Mouse (Mus musculus): ENCODE results near the gene Adgrv1. TPM values are rescaled to one million over a fixed set of nuclear protein-coding genes. Genes with fewer than 3 reads are reported as not detected.
A peak's percentile ranks its signal among the peaks of the same experiment; 100 is the strongest.

The Adgrv1 gene
- total RNA-seq, 4 experiments from 2014 or later: 0.05 to 0.38 (median 0.30) TPM

DNA sequence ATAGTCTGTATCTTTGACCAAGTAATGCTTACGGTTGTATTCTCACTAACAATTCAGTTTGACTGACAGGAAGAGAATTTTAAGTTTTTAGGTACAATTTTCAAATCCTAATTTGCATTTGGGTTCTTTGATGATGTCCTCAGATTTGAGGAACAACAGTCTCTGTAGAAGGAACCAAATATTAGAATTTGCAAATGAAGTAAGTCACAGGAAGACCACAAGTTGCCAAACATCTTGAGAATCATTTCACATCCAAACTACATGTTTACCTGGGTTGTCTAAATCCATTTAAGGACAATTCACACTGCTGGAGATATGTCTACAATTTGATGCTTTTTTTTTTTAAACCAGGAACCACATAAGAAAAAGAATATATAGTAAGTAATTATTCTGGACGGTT lies 391.8 kb downstream of the Adgrv1 start:
- DNase-seq (ENCODE audit: low spot score): no peak

DNA sequence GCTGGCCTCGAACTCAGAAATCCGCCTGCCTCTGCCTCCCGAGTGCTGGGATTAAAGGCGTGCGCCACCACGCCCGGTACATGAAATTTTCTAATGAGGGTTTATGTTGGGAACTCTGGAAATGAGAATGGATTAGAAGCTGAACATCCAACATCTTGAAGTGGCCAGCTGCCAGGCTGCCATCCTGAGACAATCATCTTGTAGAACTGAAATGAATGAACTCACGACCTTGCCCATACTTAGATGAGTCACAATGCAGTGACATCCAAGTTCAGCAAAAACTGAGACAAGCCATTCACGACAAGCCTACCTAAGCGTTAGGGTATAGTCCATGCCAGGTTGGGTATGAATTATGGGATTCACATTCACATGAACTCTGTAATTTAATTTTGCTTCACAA lies 393.1 kb downstream of the Adgrv1 start:
- no peak for DNase-seq (ENCODE audit: low spot score)

DNA sequence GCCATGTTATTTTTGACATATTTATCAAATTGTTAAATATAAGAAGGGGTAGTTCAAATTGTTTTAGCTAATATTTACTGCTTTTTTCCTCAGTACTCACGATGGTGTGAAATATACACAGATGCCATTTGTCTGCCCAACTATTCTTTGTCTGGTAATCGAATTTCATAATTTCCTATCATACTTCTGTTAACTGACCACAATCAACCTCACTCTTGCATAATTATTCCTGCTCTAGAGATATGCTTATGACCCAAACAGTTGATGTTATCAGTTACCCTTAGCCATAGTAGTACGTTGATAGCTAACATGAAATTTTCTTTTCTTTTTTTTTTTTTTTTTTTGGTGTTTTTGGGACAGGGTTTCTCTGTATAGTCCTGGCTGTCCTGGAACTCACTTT lies 393.5 kb downstream of the Adgrv1 start:
- no peak for DNase-seq (ENCODE audit: low spot score)

DNA sequence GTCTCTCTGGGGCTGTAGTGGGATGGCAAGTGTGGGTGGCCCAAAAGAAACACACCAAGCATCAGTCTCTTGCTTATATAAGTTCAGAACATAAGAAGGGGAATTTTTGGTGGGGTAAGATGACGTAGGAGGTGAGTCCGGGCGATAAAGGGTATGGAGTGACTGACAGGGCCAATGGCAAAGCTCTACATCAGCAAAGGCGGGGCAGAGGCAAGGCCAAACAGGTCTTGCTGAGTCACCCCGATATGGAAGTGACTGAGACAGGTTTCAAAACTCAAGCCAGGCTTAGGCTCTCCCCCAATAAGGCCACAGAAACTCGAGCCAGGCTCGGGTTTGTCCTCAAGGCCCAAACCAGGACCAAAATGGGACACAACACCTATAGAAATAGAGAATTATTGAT lies 394.1 kb downstream of the Adgrv1 start:
- DNase-seq (ENCODE audit: low spot score): no peak

DNA sequence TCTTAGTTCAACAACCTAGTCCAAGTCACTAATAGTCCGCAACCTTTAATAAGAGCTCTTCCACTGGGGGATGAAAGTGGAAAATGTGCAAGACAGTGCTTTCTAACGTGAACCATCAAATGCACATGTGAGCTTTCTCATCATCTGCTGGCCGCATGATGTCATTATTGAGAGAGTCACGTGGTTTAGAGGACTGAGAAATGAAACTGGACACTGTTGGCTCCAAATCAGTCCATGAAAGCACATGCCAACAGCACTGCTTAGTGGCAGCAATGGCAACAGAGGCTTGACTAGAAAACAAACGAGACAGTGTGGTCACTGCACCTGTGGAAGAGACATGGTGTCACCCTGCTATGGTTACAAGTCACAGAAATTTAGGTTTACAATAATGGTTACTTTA lies 395.0 kb downstream of the Adgrv1 start:
- no peak for DNase-seq (ENCODE audit: low spot score)

DNA sequence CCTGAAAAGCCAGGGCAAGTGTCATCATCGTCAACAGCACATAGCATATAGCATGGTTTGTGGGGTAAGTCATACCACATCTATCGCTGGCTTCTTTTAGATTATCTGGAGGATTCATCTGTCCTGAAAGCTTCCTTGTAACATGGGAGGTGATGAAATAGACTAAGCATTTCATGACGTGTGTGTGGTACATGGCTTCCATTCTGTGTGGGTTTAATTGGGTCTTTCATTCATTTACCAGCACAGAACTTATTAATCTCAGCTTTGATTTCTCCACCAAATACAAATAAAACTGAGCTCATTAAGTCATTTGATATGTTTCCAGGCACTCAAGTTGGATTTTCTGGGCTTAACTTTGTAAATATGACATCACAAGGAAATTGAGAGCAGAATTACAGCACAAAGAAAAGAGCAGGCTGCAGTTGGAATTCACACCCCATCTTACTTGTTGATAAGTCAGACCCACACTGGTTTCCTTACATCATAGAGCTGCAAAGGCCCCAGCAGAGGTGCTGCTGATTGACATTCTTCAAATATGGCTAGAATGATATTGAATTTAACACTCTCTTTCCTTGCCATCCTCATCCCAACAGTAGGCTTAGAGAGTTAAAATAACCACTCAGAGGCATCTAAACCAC lies 396.1 kb downstream of the Adgrv1 start:
- no peak for DNase-seq (ENCODE audit: low spot score)

DNA sequence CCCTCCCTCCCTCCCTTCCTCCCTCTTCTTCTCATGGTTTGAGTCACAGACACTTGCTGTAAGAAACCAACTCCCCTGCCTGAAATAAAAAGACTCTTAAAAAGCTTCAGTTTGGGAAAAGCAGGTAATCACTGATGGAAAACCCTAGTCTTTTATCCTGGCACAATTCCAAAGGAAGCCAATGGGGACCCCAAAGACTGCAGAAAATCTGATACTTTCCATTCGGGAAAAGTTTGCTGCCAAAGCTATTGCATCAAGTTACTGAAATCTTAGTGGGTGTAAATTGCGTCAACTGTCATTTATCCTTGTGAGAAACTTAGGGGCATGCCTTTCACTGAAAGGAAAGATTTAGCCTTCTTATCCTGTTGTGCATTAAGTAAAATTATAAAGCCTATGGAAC lies 398.9 kb downstream of the Adgrv1 start:
- DNase-seq (ENCODE audit: low spot score): no peak

DNA sequence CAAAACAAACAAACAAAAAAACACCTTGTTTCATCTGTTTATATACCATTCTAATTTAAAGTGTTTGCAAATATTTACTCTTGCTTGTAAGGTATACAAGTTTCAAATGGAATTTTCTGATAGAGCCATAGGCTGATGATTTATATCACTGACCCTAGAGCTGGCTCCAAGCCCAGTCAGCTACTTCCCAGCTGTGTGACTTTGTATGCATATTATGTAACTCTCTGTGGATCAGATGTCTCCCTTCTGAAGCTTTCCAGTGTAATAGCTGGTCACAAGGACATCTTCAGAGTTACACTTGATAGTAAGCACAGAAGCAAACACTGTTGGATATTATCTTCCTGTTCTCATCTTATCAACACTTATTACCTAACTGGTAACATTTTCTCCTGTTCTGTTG lies 400.1 kb downstream of the Adgrv1 start:
- no peak for DNase-seq (ENCODE audit: low spot score)

DNA sequence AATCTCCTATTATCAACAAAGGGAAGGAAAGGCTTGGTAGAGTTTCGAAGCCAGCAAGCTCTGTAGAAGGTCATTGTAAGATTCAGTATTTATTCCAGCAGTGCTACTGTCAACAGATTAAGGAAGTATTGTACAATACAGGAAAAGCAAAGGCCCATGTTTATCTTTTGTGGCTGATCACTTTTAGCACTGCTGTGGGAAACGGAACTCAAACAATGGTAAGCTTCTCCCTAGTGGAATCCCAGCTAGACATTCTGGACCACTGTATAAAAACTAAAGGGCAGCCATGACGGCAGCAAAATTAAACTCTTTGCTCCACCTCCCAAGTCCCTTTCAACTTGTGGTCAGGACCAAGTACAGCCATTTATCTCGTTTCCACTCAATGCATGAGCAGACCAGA lies 402.8 kb downstream of the Adgrv1 start:
- DNase-seq (ENCODE audit: low spot score): peak; percentile 29

DNA sequence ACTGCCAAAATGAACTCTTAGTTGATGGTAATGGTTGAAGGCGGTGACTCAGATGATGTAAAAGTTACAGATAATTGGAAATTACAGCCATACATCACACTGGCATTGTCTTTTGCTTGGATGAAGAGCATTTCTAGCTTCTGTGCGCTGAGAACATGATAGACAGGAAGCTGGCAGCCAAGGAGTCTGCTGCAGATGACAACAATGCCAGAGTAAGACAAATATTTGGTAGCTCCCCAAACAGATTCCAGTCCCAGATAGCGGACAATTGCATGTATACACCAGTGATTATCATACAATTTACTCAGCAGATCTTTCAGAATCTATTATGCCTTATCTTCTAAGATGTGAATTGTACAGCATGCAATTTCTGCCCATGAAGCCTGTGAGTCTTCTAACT lies 409.2 kb downstream of the Adgrv1 start:
- no peak for DNase-seq (ENCODE audit: low spot score)

DNA sequence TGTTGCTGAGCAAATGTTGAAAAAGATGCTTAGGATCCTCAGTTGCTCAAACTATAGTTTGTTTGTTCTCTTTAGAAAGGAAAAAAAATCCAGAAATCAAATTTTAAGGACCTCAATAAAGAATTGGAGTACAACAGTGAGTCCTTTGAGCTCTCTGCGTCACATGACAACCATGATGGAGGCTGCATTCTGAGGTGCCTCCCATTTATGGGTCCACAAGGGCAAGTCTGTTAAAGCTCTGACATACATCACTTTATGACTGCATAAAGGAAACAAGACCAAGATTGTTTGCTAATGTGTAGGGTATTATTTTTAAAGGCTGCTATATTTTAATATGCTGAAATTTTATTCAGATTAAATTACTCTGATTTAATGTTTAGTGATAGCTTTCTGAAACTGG lies 410.6 kb downstream of the Adgrv1 start:
- no peak for DNase-seq (ENCODE audit: low spot score)

DNA sequence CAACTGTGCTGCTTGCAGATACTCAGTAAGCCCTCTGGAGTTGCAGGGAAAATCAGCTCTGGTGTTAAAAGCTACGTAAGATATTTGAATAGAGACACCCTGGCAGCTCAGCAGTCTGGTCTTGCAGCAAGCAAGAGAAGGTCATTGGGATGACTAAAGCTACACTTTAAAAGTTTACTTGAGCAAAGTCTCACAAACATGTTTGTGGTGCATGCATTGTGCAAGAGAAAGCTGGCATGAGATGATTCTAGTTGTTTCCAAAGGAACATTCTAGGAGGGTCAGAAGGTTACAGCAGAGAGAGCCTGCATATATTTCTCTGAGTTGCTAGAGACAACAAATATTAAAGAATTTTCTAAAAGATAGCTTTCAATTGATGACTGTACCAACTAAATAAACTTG lies 421.5 kb downstream of the Adgrv1 start:
- no peak for DNase-seq (ENCODE audit: low spot score)

DNA sequence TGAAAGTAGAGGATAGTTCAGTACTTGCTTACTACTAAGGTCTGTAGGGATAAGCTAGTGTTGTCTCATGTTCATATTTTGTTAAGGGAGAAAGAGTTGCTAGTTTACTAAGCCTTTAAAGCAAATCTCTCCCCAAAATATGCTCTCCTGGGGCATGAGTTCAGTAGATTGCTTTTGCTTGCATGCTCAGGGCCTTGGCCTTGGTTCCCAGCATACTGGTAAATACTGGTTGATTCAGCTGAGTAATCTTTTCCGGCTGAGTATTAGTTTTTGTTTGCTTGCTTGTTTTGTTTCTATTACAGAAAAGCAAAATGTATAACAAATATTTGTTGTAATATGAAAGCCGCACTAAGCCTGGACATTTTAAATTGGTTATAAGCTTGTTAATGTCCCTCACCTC lies 422.4 kb downstream of the Adgrv1 start:
- DNase-seq (ENCODE audit: low spot score): no peak

DNA sequence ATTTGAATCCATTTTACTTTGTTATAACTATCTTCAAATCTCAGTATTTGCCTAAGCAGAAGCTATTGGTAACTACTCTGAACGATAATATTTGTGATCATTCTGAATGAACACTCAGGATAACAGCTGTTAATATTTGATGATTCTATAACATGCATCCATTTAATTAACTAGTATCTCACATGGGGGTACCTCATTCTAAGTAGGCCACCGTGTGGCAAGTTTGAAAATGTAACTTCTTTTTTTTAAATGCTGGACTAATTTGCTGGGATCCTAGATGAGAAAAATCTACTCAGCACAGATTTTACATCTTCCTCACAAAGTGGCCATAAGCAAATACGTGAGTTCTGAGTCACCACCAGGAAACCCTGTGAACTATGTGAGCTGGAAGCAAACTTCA lies 423.1 kb downstream of the Adgrv1 start:
- no peak for DNase-seq (ENCODE audit: low spot score)

DNA sequence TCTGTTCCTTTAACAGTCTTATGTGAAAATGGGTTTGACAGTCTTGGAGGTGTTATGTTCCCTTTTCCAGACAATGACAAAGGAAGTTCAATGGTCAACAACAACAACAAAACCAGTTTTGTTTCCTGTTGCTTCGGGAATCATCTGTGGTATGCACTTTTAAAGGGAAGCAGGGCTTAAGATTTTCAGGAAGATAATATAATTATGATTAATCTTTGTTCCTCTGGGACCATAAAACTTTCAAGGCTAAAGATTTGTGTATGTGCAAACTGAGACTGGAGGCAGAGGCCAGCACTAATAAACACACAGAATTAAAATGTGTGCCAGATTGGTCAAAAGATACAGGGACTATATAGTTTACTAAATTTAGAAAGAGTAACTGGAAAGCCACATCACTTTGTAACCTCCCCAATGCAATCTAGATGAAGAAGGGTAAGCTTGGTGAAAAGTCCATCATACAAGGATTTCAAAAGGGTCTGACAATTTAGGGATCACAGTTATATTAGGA lies 424.8 kb downstream of the Adgrv1 start:
- DNase-seq (ENCODE audit: low spot score): no peak

DNA sequence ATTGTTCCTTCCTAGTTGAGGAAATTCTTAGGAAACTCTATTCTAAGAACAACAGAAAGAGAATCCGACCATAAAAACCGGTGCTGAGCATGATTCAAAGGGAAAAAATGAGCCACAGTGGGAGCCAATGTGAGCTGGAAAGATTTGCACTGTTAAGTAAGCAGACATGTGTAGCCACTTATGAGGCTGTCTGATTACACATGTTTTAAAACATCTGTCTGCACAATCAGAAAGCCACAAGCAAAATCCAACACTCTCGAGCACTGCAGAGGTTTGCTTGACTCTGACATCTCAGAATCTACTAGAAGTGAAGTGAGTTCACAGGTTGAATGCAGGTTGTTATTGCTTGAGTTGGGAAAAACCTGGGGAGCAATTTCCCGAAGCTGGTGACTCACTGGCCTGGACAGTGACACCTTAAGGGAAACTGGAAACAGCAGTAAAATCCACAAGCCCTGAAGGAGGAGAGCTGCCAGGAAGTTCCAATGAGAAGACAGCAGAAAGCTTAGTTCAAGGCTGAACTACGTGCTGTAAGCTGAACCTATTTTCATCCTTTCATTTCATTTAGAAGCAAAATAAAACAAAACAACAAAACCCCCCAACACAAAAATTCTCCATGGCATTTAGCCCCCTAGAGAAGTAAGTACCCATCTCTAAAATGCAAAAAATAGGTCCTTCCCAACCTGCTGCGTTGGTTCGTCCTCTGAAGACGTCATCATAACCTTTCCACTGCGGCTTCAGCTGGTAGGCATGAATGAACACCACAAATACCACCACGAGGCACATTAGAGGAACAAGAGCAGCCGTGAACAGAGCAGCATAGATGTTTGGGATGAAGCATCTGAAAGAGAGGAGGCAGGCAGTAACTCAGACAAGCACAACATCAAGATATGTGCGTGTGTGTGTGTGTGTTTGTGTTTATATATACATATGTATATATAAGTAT lies 450.7 kb downstream of the Adgrv1 start:
- DNase-seq (ENCODE audit: low spot score): peak; percentile 34

DNA sequence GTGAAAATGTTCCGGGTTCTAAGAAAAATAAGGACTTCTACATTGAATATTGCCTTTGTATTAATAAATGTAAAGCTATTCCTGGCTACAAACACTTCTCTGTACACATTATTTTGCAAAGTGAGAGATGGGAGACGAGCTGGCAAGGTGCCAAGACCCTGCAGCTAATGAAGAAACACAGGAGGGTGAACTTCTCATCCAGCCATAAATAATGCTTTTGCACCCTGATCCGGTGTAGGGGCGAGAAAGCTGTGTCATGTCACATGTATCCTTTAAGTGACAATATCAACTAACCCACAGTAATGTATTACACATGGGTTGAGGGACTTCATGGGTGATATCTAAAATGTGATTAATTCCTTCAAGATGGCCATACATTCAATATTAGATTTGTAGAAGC lies 451.5 kb downstream of the Adgrv1 start:
- no peak for DNase-seq (ENCODE audit: low spot score)

DNA sequence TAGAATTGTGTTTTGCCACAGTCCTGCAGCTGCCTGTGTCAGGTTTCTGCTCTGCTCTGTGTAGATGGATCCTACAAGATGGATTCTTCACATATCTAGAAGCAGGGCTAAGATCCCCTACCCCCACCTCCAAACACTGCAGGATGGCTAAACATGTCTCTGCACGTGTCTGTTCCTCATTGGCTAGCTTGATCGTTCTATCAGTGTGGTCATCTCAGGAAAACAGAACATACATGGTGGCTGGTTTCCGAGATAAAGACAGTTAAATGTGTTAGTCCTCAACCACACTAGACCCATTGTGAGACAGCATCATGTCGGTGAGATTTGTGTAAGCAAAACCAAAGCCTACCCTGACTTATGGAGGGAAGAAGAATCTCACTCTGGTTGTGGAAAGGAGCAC lies 456.1 kb downstream of the Adgrv1 start:
- no peak for DNase-seq (ENCODE audit: low spot score)

DNA sequence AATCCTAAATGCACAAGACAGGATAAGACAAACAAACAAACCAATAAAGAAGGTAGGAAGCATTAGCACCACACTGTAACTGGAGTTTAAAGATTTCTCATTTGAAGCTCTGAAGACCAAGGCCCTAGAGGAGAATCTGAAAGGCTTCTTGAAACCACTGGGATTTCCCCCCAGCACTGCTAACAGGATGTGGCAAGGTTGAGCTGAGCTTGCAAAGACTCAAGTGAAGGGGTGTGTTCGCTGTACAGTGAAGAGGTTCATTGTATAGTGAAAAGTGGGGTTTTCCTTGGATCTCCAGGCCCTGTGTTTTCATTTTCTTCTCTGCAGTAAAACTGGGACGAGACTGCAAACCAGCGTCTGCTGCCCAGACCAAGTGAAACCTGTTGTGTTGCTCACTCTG lies 456.9 kb downstream of the Adgrv1 start:
- DNase-seq (ENCODE audit: low spot score): no peak

DNA sequence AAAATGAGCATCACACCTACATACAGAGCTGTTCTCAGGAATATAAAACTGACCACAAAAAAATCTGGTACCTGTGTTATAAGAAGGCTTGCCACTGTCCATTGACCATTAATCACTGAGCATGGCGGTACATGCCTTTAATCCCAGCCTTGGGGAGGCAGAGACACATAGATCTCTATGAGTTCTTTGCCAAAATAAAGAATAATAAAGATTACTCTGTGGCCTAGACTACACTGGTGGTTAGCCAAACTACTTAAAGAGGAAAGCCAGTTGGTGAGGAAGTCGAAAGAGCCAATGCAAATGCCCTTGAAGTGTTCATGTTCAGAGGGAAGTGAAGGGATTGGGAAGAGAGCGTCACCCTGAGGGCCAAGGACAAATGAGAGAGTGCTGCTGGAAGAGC lies 461.8 kb downstream of the Adgrv1 start:
- DNase-seq (ENCODE audit: low spot score): no peak

DNA sequence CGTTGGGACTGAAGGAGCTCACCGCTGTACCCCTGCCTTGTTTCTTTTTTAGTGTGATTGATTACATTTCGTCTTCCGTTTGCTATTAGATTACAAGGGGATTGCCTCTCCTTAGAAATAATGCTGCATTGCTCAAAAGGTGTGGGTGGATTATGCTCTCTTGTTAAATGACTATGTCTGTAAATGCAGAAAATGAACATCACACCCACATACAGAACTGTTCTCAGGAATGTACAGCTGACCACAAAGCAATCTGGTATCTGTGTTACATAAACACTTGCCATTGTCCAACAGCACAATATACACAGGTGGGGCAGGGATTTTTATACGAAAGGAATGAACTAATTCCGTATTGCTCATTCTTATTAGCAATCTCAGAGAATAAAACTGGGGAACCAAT lies 465.5 kb downstream of the Adgrv1 start:
- no peak for DNase-seq (ENCODE audit: low spot score)

DNA sequence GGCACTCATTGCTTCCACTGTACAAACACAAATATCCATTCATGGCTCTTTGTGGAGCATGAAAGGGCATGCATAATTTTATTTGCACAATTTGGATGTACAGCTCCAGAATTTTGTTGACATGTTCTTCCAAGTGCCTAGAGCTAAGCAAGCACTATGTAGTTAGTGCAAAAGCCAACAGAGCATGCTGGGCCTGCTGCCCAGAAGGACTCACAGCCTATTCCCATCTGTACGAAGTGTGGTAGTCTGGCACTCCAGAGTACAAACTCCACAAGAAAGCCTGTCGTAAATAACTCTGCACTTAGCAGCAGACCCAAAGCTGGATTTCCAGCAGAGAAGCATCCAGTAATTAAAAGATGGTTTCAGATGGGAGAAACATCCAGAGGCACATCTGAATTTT lies 473.1 kb downstream of the Adgrv1 start:
- no peak for DNase-seq (ENCODE audit: low spot score)

DNA sequence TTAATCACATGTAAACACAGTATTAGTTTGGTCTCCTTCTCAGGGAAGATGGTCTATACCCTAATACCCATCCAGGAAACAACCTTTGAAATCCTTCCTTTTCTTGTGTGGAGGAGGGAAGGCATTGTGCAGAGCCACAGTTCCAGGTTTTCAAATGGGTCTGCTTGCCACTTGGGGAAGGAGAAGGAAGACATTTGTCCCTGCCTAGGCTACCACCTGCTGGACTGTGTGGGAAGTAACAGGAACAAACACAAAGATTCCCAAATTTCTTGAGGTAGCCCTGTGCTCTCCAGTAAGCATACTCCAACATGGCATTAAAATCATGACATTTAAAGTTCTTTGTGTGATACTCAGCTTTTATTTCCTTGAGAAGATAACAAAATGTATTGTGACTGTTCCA lies 477.6 kb downstream of the Adgrv1 start:
- DNase-seq (ENCODE audit: low spot score): peak; percentile 38

Data from heart, adult 8-10 months (tissue).